Mouse (Mus musculus): Measurements from ENCODE around the gene Hsf2bp. TPM values are rescaled to one million over a fixed set of nuclear protein-coding genes. Genes with fewer than 3 reads are reported as not detected.

Gene Hsf2bp
- polyA plus RNA-seq, 1 experiment: 6.8 TPM

GRCm38 (mm10) chr17:31992004-31992403 lies 44.1 kb downstream of the Hsf2bp start:
- TF ChIP-seq POLR2A (IDR thresholded peaks at IDR 0.05; ENCODE audit: borderline replicate concordance, control insufficient read depth, low read depth, low read length) (no peak), CTCF (IDR thresholded peaks at IDR 0.05; ENCODE audit: control insufficient read depth, insufficient read depth, low read length) (no peak)
- WGBS: 62% methylated on average over 2 of the region's 2 CpGs
- H3K27ac ChIP-seq (ENCODE audit: control insufficient read depth, insufficient read depth, low read depth, low read length, poor library complexity): no peak overlapping the region
- peaks cover 3% of the 10 kb centered on the region for H3K4me1 ChIP-seq (ENCODE audit: control insufficient read depth, insufficient read depth, low read length)
- no peak overlapping the region for H3K4me3 ChIP-seq (replicated peaks; ENCODE audit: control insufficient read depth, low read depth, low read length)

DNA sequence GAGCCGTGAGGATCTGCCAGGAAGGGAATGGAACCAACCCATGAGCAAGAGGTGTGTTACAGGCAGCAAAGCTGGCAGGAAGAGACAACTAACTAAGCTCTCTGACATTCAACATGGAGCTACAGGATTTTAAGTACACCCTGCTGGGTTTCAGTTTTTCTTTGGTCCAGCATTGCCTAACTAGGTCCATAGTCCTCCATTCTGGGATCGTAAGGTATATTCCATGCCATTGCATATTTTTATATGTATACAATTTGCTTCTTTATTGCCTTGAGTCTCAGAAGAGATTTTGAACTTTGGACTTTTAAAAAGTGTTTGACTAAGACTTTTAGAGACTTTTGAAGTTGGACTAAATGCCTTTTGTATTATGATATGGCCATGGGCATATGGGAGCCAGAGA lies 47.1 kb downstream of the Hsf2bp start:
- Histone ChIP-seq H3K4me1 (ENCODE audit: control insufficient read depth, insufficient read depth, low read length) (no peaks in the 10 kb centered on the region), H3K4me3 (replicated peaks; ENCODE audit: control insufficient read depth, low read depth, low read length) (no peak overlapping the region), H3K27ac (ENCODE audit: control insufficient read depth, insufficient read depth, low read depth, low read length, poor library complexity) (no peak overlapping the region)
- 88% methylated on average over 2 of the region's 2 CpGs for WGBS
- TF ChIP-seq CTCF (IDR thresholded peaks at IDR 0.05; ENCODE audit: control insufficient read depth, insufficient read depth, low read length) (no peak), POLR2A (IDR thresholded peaks at IDR 0.05; ENCODE audit: borderline replicate concordance, control insufficient read depth, low read depth, low read length) (no peak)

DNA sequence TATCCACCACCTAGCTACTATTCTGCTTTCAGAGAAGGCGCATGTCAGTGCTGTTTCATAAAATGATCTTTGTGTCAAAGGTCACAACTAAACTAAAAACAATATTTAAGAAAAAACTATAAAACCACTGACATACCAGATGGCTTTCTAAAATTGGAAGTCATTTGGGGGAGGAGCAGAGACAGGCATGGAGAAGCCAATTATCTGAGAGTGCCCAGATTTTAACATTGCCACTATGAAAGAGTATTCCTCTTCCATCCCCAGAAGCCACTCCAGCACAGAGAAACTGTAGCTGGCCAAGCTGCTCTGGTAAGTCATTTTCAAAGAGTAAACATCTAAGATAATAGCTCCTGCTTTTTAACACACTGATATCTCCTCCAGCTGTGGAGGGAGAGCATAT lies 49.2 kb downstream of the Hsf2bp start:
- no peak for TF ChIP-seq CTCF (IDR thresholded peaks at IDR 0.05; ENCODE audit: control insufficient read depth, insufficient read depth, low read length)
- no peak for TF ChIP-seq POLR2A (IDR thresholded peaks at IDR 0.05; ENCODE audit: borderline replicate concordance, control insufficient read depth, low read depth, low read length)
- H3K27ac ChIP-seq (ENCODE audit: control insufficient read depth, insufficient read depth, low read depth, low read length, poor library complexity): no peak overlapping the region
- WGBS: 83% methylated on average over 1 of the region's 1 CpGs
- no peaks in the 10 kb centered on the region for H3K4me1 ChIP-seq (ENCODE audit: control insufficient read depth, insufficient read depth, low read length)
- H3K4me3 ChIP-seq (replicated peaks; ENCODE audit: control insufficient read depth, low read depth, low read length): no peak overlapping the region

DNA sequence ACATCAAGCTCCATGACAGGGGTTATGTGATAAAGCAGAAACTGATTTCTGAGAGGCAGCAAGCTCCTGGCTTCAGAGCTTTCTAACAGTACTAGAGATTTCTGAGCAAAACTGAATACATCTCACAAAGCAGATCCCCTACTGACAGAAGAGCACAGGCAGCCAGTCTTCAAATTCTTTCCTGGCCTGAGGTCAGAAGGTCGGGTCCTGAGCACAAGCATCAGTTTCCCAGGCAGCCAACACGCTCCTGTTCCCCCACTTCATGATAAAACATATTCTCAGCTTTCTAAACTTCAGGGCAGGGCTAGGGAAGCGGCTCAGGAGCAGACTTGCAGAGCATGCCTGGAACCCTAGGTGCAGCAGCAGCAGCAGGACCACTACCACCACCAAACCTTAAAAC lies 52.7 kb downstream of the Hsf2bp start:
- Histone ChIP-seq H3K4me1 (ENCODE audit: control insufficient read depth, insufficient read depth, low read length) (no peaks in the 10 kb centered on the region), H3K4me3 (replicated peaks; ENCODE audit: control insufficient read depth, low read depth, low read length) (no peak overlapping the region), H3K27ac (ENCODE audit: control insufficient read depth, insufficient read depth, low read depth, low read length, poor library complexity) (no peak overlapping the region)
- no peak for TF ChIP-seq CTCF (IDR thresholded peaks at IDR 0.05; ENCODE audit: control insufficient read depth, insufficient read depth, low read length)
- TF ChIP-seq POLR2A (IDR thresholded peaks at IDR 0.05; ENCODE audit: borderline replicate concordance, control insufficient read depth, low read depth, low read length): no peak
- WGBS: 76% methylated on average over 3 of the region's 3 CpGs

DNA sequence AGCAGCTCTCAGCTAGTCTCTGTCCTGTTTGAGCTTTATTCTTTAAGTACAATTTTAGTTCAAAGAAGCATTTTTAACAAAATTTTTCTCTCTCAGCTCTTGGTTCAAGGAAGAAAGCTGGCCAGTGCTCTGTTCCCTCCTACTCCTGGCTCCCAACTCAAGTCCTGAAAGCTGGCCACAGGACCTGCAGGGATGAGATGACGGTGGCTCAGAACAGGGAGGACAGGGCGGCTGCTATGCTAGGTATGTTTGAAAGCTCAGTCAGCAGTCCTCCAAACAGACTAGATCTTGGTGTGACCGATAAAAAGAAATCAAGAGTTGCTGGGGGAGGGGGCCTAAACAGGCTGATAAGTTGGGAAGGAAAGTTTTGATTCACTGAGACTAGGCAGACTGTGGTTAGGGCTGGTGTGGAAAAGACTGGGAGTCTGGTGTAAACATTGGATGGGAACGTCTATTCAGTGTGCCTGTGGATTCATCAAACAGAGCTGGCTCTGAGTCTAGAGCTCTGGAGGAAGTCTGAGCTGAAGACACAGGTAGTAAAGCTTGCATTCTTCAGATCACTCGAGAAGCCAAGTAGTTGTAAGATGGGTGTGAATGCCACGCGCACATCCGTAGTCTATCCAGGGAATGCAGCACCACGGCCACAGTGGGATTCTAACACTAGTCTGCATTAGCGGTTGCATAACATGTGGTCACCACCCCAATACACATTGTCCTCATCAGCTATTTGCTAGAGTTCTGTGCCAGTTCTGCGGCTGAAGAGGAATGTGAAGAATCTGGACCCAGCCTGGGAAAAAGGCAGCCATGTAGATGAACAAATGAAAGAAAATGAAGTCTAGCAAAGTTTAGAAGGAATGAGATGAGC lies 53.6 kb downstream of the Hsf2bp start:
- no peak for TF ChIP-seq CTCF (IDR thresholded peaks at IDR 0.05; ENCODE audit: control insufficient read depth, insufficient read depth, low read length)
- no peak for TF ChIP-seq POLR2A (IDR thresholded peaks at IDR 0.05; ENCODE audit: borderline replicate concordance, control insufficient read depth, low read depth, low read length)
- H3K4me3 ChIP-seq (replicated peaks; ENCODE audit: control insufficient read depth, low read depth, low read length): no peak overlapping the region
- H3K4me1 ChIP-seq (ENCODE audit: control insufficient read depth, insufficient read depth, low read length): no peaks in the 10 kb centered on the region
- WGBS: 83% methylated on average over 11 of the region's 11 CpGs
- H3K27ac ChIP-seq (ENCODE audit: control insufficient read depth, insufficient read depth, low read depth, low read length, poor library complexity): no peak overlapping the region

- Histone ChIP-seq H3K27ac (ENCODE audit: control insufficient read depth, insufficient read depth, low read depth, low read length, poor library complexity) (no peak overlapping the region), H3K4me1 (ENCODE audit: control insufficient read depth, insufficient read depth, low read length) (no peaks in the 10 kb centered on the region), H3K4me3 (replicated peaks; ENCODE audit: control insufficient read depth, low read depth, low read length) (no peak overlapping the region)
- TF ChIP-seq POLR2A (IDR thresholded peaks at IDR 0.05; ENCODE audit: borderline replicate concordance, control insufficient read depth, low read depth, low read length) (no peak), CTCF (IDR thresholded peaks at IDR 0.05; ENCODE audit: control insufficient read depth, insufficient read depth, low read length) (no peak)
- 72% methylated on average over 4 of the region's 4 CpGs for WGBS
These were observed 56.3 kb downstream of the Hsf2bp start for GRCm38 (mm10) chr17:31979888-31980287.

DNA sequence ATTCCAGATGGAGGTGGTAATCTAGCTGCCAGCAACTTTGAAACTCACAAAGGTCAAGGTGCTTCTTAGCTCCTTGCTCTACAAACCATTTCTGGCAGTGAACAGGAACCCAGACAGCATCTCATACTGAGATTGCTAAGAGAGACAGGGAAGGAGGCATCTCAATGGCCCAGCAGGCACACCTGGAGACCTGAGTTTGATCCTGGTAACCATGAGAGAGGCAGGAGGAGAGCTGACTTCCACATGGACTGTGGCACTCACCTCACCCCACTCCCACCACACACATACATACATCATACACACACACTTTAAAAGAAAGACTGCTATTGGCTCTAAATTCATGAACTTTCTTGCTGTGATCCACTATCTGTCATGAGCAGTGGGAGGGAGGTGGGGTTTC lies 59.0 kb downstream of the Hsf2bp start:
- TF ChIP-seq POLR2A (IDR thresholded peaks at IDR 0.05; ENCODE audit: borderline replicate concordance, control insufficient read depth, low read depth, low read length) (no peak), CTCF (IDR thresholded peaks at IDR 0.05; ENCODE audit: control insufficient read depth, insufficient read depth, low read length) (no peak)
- Histone ChIP-seq H3K27ac (ENCODE audit: control insufficient read depth, insufficient read depth, low read depth, low read length, poor library complexity) (no peak overlapping the region), H3K4me3 (replicated peaks; ENCODE audit: control insufficient read depth, low read depth, low read length) (no peak overlapping the region), H3K4me1 (ENCODE audit: control insufficient read depth, insufficient read depth, low read length) (no peaks in the 10 kb centered on the region)

GRCm38 (mm10) chr17:31976501-31976900 lies 59.6 kb downstream of the Hsf2bp start:
- 82% methylated on average over 6 of the region's 6 CpGs for WGBS
- Histone ChIP-seq H3K4me1 (ENCODE audit: control insufficient read depth, insufficient read depth, low read length) (no peaks in the 10 kb centered on the region), H3K27ac (ENCODE audit: control insufficient read depth, insufficient read depth, low read depth, low read length, poor library complexity) (no peak overlapping the region), H3K4me3 (replicated peaks; ENCODE audit: control insufficient read depth, low read depth, low read length) (no peak overlapping the region)
- no peak for TF ChIP-seq POLR2A (IDR thresholded peaks at IDR 0.05; ENCODE audit: borderline replicate concordance, control insufficient read depth, low read depth, low read length)
- no peak for TF ChIP-seq CTCF (IDR thresholded peaks at IDR 0.05; ENCODE audit: control insufficient read depth, insufficient read depth, low read length)

All from bone marrow, adult 2 months (tissue).